Mouse (Mus musculus) ovary, postnatal 36 days (tissue): ENCODE data around the gene Mrpl43.

Experiments
- DNase-seq: peaks from one replicate; pipeline ENCODE4 v3.0.0; 2022; ENCODE audit warnings: low spot score, mixed read lengths

Gene Mrpl43

DNA sequence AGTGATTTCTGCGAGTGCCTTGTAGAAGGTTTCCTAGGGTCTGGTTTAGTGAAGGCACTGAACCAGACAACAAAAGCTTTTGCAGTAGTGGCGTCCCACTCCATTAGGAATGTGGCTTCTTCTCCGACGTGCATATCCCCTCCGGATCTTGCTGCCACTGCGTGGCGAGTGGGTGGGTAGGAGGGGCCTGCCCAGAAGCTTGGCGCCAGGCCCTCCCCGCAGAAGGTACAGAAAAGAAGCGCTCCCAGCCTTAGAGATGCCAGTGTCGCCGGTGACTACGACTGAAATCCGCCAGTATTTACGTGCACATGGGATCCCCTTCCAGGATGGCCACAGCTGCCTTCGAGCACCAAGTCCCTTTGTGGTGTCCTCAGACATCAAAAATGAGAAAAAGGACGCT lies 779 bp upstream of the Mrpl43 start:
- no peak for DNase-seq

DNA sequence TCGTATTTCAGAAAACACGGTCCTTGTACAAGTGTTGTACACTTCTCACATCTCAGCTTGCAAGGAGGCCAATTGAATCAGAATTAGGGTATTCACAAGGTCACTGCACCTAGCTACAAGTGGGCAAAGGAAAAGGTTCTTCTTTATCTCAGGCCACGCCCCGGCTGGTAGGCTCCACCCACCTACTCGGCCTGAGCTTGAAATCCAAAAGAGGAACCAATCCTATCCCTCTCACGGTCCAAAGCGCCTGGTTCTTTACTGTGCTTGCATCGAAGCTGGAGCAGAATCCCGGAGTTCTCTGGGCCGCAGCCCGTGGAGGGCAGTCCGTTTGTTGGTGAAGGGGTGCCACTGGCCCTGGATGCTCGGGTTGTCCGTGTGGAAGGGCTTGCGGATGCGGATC lies 798 bp downstream of the Mrpl43 start, which contains the start of gene Twnk:
Gene Twnk, plus strand, starts transcription at position 220 of the 400 bp plus-strand sequence.
- peak; percentile 51 for DNase-seq

DNA sequence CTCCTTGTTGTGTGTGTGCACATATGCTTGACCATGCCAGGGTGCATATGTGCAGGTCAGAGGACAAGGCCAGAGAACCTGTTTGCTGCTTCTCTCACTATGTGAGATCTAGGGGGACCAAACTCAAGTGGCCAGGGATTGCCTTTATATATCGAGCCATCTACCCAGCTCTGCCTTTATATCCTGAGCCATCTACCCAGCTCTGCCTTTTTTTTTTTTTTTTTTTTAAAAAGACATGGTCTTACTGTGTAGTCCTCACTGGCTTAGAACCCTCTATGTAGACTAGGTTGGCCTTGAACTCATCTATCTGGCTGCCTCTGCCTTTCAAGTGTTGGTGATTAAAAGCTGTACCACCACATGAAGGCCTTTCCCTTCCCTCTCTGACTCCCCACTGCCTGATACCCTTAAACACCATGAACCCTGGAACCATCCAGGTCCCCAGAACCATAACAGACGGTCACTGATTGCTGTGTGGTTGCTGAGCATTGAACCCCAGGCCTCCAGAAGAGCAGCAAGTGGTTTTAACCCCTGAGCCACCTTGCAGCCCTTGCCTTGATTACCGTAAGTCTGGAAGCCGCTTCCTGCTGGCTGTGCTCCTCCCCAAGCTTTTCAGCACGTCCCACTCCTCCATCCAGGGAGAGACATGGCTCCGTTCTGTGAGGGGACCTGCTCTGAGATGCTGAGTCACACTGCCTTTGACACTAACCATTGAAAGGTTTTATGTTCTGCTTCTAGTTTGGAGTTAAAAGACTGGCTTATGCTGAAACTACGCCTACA lies 2.3 kb downstream of the Mrpl43 start:
- no peak for DNase-seq

DNA sequence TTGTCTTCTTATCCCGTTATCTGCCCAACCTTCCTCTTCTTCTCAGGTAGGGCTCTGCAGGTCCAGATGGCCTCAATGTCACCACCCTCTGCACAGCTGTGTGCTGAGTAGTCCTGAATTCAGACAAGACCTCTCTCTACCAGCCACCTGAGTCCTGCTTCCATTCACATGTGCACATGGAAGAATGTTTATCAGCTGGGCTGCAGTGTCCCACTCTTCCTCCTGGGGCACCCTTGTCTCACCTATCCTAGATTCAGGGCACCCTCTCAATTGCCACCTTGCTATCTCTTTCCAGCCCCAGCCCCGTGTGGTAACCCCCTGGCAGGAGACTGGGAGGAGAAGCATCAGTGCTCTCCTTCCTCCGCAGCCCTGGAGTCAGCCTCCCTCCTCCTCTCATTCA lies 3.9 kb downstream of the Mrpl43 start:
- no peak for DNase-seq

DNA sequence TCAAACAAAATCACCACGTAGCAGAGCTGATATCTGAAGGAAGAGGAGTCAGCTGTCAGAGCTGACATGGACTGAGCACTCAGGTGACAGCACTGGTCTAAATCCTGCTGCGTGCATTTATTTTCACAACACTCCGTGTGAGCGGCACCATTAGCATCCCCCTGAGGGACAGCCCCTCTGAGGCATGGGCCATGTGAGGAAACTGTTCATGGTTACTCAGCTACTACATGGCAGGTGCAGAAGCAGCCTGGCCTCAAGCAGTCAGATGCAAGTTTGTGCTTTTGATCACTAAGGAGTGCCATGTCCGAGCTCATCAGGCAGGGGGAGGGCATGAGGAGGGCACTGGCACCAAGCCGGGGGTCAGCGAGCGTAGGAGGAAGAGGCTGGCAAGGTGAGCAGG lies 6.6 kb downstream of the Mrpl43 start:
- DNase-seq = no peak

DNA sequence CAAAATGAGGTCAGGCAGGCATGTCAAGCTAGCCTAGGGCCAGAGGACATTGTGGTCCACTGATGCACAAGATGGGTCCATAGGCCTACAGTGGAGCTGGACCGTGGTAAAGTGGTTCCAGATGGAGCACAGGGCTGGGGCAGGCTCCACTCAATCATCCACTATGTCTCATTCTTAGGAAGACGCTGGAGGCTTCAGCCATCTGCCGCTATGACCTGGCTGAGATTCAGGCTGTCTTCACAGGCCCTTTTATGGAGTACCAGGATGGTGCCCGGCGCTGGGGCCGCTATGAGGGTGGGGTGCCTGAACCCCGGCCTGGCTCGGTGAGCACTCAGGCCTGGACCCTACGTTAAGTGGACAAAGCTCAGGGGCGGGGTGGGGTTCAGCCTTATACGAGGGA lies 8.5 kb downstream of the Mrpl43 start:
- no peak for DNase-seq

DNA sequence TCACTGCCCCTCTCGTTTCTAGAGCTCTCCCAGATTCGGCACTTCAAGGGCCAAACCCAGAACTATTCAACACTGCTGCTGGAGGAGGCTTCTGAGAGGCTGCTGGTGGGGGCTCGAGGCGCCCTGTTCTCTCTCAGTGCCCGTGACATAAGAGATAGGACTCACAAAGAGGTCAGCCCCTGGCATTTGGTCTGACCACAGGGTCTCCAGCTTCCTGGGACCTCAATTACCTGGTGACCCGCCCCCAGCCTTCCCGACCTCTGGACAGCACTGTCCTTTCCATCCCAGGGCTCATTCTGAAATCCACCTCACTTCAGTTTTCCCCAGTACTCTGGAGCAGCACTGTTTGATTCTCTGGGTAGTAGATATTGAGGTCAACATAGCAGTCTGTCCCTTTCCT lies 13.5 kb downstream of the Mrpl43 start:
- no peak for DNase-seq

DNA sequence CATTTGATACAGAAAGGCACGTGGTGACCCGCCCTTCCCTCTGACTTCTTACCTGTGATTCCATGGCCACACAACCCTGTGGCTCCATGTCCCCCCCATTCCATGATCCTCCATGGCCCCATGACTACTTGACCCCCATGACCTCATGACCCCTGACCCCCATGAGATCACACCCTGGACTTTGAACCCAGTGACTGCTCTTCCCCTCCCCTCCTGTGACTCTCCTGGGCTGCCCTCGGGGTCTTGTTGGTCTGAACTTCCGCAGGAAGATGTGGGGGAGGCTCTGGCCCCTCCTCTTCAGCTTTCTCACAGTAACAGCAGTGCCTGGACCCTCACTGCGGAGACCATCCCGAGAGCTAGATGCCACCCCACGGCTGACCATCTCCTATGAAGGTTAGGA lies 14.0 kb downstream of the Mrpl43 start:
- DNase-seq = no peak

DNA sequence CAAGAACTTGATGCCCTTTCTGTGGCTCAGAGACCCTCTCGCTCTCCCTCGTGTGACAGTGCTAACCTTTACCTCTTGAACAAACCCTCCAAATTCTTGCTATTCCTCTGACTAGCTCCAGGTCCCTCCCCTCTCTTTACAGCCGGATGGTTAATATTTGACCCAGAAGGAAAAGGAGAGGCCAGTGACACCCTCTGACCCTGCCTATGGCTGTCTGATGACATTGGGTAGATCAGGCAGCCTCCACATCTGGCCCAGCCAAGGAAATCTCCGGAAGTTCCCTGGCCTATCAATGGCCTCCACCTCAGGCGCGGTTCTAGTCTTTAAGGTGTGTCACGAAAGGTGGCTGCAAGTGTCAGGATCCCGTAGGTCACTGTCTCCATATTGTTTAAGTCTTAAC lies 15.2 kb downstream of the Mrpl43 start:
- DNase-seq = no peak

DNA sequence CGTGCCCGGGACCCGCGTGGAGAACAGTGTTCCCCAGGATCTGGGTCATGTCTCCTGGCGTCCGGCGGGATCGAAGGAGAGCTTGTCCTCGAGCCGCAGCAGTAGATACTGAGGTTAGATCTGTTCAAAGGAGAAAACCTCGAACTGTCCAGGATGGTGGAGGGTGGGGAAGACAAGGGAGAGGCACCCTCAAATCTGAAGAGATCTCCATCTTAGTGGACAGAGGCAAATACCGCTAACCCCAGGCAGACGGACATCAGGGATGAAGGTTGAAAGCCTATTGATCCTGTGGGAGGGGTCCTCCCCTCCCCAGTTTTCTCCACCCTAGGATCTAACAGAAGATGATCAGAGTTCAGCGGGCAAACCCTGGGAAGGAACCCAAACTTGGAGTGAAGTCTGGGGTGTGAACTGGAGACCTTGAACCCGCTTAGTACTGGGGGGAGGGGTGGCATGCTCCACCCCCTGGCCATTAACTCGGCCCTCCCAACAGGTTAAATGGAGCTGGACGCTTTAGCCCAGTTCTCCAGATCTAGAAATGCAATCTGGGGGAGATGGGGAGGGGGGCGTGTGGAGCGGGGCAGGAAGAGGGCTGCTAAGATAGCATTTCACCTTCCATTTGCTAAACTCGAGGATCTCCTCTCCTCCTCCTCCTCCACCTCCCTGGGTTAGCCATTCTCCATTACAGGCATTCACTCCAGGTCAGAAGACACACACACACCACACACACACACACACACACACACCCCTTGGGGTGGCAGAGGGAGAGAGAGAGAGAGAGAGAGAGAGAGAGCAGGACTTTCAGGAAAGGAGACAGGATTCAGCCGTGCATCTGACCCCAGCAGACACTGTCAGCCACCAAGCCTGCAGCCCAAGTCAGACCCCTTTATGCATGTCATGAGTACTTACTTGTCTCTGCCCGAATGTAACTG lies 16.4 kb downstream of the Mrpl43 start:
- DNase-seq = no peak

DNA sequence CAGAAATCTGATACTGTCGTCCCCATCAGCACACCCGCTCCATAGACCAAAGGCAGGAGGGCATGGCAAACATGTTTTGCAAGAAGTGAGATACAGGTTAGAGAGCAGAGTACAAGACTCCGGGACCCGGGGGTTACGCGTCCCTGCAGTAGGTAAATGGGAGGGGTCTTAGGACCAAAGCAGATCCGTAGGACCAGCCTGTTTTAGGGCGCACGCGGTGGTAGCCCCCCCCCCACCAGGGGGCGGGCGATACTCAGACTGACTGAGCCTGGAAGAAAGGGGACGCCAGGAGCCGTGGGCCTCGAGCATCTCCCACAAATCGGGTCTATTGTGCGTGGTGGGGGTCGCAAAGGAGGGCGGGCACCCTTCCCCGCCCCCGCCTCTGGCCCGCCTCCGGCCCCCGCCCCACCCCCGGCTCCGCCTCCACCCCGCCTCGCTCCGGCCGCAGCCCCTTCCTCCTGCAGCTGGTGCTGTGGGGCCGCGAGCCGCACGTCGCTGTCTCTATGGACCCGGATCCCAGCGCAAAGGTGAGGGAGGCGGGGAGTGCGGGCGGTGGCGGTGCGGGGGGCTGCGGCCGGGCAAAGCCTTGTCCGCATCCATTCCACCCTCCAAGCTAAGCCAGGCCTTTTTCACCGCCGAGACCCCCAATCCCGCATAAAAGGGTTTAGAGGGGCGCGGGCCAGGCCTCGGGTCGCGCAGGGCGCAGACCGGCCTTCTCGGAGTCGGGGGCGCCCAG lies 17.2 kb downstream of the Mrpl43 start, which contains the start of gene Sema4g:
Gene Sema4g, plus strand, starts transcription at position 271 of the 736 bp plus-strand sequence.
- peak; percentile 41 for DNase-seq

DNA sequence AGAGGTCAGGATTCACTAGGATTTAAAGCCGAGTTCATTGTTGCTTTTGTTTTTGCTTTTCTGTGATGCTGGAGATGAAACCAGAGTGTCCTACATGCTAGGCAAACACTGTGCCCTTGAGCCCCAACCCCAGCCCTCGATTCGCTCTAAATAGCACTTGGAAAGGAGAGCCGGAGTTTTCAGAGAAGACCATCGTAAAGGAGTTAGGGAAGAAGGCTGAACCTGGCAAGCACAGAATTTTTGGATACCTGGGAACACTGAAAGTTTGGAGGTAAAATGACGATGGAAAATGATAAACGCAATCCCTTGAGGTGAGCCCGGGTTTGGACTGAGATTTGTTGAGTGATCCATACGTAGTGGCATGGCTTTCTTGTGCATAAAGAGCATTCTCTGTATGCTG lies 17.9 kb downstream of the Mrpl43 start:
- DNase-seq = no peak

DNA sequence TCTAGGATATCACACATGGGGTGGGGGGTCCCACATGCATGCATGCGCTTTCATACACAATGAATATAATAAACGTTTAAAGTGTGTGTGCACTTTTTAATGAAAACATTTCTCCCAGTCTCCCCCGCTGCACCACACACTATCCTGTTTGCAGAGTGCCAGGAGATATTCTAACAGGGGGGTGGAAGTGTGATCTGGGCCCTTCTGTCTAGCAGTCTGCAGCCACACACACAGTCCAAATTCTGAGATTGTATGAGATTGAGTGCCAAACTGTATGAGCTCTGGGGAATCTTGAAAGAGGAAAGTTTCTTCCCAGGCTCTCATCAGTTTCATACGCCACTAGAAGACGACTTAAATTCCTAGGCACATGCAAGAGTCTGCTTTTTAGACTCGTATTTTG lies 18.4 kb downstream of the Mrpl43 start:
- DNase-seq = no peak

DNA sequence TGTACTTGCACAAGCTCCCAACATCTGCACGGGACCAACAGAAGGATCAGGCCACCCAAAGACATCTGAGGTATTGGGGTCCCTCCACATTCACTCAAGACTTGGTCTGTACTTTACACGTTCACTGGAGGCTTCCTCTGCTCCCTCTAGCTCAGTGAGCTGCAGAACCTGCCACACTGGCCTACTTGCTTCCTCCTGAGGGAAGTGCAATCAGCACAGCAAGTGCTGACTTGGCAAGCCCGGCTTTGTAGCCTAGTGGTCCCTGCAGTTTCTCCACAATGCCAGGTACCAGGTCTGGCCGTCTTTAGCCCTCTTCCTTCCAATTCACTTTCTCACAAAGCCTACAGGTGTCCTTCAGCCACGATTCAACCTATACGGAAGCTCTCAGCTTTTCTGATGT lies 19.2 kb downstream of the Mrpl43 start:
- no peak for DNase-seq

DNA sequence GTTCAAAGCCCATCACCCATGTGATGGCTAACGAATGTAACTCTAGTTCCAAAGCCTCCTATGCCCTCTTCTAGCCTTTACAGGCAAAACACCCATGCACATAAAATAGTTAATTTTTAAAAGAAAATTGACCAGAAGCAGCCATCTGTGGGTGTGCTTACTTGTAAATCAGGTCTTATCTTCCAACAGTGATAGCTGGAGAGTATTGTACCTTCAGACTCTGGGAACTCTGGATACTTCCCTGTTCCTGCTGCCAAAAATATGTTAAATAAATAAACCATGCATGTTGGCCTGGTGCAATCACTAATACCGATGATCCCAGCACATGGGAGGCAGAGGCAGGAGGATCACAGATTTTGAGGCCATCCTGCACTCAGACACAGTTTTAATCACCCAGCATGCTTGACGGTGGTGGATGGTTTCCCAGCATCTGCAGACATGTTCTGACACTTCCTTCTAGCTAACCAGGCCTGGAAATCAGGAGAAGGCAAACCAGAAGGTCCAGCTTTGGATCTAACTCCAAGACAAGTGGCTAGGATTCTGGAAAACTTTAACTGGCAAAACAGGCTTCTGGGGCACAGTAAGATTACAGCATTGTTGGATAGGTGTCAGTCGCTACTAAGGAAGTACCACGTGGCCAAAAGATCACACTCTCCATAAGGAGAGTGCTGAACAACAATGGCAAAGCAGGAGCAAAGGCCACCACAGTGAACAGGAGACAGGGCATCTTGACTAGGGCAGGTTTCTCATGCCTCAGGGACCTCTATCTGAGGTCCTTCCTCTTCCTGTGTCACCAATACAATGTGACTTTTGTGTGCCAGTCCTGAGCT lies 20.9 kb downstream of the Mrpl43 start:
- DNase-seq = no peak

DNA sequence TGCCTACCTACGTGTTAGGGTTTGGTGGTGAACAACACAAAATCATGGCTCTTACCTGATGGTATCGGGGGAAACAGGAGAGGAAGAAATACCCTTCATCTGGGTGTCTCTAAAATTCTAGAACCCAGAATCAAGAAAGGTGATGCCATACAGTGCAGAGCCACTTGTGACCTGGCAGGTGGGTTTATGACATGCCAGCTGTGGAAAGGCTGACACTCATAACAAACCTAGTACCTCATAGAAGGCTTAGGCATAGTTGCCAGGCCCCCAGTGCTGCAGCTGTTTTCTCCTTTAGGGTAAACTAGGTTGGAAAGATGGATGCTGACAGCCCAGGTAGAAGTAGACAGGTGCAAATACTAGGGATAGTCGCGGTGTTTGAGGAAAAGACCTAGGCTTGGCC lies 21.8 kb downstream of the Mrpl43 start:
- no peak for DNase-seq

DNA sequence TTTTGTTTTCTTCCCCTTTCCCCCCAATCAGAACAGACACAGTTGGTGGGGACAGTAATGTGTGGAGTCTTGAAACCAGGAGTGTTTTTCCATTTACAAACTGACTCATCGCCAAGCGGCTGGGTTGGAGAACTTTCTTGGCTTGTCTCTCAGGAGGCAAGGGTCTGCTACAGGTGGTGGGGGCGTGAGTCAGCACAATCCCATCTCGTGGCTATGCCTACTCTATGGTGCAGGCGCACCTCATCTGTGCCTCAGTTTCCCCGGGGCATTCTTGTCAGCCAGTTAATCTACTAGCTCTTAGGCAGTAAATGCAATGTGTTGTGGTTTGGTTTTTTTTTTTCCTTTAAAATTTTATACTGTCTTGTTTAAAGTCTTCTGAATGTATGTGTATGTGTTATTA lies 22.9 kb downstream of the Mrpl43 start:
- DNase-seq = no peak

DNA sequence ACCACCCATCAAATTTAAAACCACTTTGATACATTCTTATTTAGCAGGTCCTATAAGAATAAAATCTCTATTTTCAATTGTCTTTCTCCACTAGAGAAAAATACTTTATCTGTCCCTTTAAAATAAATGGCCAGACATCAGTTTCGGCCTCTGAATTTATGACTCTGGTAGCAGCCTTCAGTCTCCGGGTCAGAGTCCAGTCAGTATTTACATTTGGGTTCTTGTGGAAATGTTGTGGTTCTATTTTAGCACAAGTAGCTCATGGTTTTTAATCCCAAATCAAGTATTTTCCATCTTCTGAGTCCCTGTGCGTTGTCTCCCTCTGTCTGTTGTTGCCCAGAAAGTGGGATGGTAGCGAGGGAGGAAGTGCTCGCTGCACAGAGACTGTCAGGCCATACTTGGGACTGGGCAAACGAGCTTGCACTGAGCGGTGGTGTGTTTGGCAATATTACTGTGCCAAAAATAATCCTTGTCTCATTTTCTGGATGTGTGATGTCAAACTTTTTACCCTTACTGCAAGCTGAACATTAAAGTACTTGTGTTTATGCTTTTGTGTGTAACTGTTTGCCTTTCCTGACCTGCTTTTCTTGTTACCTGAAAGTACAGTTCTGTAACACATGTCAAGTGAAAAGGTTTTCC lies 23.6 kb downstream of the Mrpl43 start:
- no peak for DNase-seq

DNA sequence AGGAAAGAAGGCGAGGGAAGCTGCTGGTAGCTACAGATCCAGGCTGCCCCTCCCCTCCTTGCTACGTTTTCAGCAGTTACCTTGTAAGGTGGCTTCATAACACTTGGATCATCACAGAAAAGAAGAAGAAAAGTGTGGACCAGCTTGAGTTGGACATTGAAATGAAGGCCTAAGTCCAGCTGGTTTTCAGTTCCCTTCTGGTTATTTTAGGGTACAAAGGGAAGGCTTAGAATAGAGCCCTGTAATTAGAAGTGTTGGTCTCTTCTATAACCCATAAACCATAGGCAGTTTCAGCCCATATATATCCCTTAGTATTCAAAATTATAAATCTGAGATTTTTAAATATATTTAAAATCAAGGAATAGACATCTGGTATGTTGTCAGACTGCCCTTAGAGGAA lies 25.5 kb downstream of the Mrpl43 start:
- DNase-seq = no peak

DNA sequence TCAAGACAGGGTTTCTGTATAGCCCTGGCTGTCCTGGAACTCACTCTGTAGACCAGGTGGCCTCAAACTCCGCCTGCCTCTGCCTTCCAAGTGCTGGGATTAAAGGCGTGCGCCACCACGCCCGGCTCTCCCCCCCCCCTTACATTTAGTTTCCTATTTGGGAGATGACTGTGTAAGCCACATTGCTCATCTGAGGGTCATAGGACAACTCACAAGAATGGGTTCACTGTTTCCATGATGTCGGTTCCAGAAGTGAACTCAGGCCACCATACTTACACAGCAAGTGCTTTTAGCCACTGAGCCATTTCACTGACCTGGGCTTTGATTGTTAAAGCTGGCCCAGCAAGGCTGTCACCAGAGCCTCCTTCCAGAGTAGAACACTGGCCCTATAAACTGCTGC lies 29.1 kb downstream of the Mrpl43 start:
- no peak for DNase-seq

DNA sequence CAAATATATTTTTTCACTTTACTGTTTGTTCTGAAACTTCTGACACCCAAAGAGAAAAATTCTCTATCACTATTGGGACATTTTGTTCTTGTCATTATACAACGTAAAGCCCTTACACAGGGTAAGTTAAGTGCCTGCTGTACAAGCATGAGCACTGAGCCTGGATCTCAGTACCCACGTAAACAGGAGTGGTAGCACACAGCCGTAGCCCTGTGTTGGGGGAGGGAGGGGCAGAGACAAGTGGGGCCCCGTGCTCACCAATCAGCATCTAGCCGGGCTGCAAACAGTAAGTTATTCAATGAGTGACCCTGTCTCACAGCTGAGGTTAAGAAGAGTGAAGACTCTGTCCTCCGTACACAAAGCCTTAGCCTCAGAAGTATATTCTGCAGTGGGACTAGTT lies 29.6 kb downstream of the Mrpl43 start:
- no peak for DNase-seq
